In genomic region chr7:64631781-64632351, GRCm38 (mm10) we compare ENCODE assay signal across 12 mouse cellular contexts.
DNase-seq lines count a peak whose midpoint lies in the region; ATAC-seq and TF ChIP-seq lines count a peak whose summit lies in the region.
"Had no signal": no experiment of that assay in that cellular context is flagged by ENCODE, and none has a peak within 500 bp of the region (broad histone marks: within the 10 kb centered on the region; RNA-seq: fewer than 3 reads in every experiment).

No protein-coding gene starts in this region.

- TF ChIP-seq POLR2A in limb, embryonic 14.5 days (IDR thresholded peaks at IDR 0.05; ENCODE audit: borderline replicate concordance, extremely low read depth, insufficient read depth, insufficient read length): no peak

- ATAC-seq in cerebellum, adult (ENCODE audit: insufficient number of reproducible peaks, low FRiP score, low TSS enrichment): no peak
- ATAC-seq in limb, embryonic 14.5 days (ENCODE audit: low FRiP score, low read depth): peak; percentile 80; the same call in 1 of the 2 replicates

- H3K27ac ChIP-seq in limb, embryonic 14.5 days (replicated peaks; ENCODE audit: low read depth, low read length): no peak overlapping the region; the same call in 1 of the 2 replicates
- H3K27ac ChIP-seq: heart, embryonic 13.5 days; liver, embryonic 15.5 days; stomach, embryonic 15.5 days had no signal

- H3K36me3 ChIP-seq in limb, embryonic 14.5 days (ENCODE audit: control insufficient read depth, insufficient read depth, low read length): no peaks in the 10 kb centered on the region
- H3K36me3 ChIP-seq: heart, embryonic 13.5 days; liver, embryonic 15.5 days; stomach, embryonic 15.5 days had no signal

- no peaks in the 10 kb centered on the region for H3K9me3 ChIP-seq in limb, embryonic 14.5 days (ENCODE audit: control insufficient read depth, low read length)
- H3K9me3 ChIP-seq: heart, embryonic 13.5 days; liver, embryonic 15.5 days; stomach, embryonic 15.5 days had no signal

- no peak overlapping the region for H3K4me2 ChIP-seq in limb, embryonic 14.5 days (replicated peaks; ENCODE audit: low read depth, low read length, severe bottlenecking)
- H3K4me2 ChIP-seq: heart, embryonic 13.5 days; liver, embryonic 15.5 days; stomach, embryonic 15.5 days had no signal

- peak; percentile 37 for DNase-seq in cerebellum, adult 8-10 months
- peak; percentile 79 for DNase-seq in right cerebral cortex, adult 18-20 months
- no peak for DNase-seq in right cerebral cortex, postnatal 4 days
- DNase-seq in limb, embryonic 14.5 days (ENCODE audit: low spot score): peak; percentile 58
- peak; percentile 88 for DNase-seq in telencephalon, adult 2 months (ENCODE audit: low read depth, low spot score)
- DNase-seq in thymus, postnatal 4 days: no peak
- DNase-seq in embryo, embryonic 9.5 days (ENCODE audit: extremely low spot score): no peak
- DNase-seq: kidney, postnatal 10 days had no signal

- H3K27me3 ChIP-seq in limb, embryonic 14.5 days (ENCODE audit: control insufficient read depth, insufficient read depth, low read length): no peaks in the 10 kb centered on the region
- H3K27me3 ChIP-seq: heart, embryonic 13.5 days; liver, embryonic 15.5 days; stomach, embryonic 15.5 days had no signal

- no peak overlapping the region for H3K4me3 ChIP-seq in limb, embryonic 14.5 days (replicated peaks; ENCODE audit: low read length)
- H3K4me3 ChIP-seq: heart, embryonic 13.5 days; liver, embryonic 15.5 days; stomach, embryonic 15.5 days had no signal

- H3K4me1 ChIP-seq in limb, embryonic 14.5 days (ENCODE audit: control insufficient read depth, insufficient read depth, low read length): peaks cover 10% of the 10 kb centered on the region
- H3K4me1 ChIP-seq: liver, embryonic 15.5 days; stomach, embryonic 15.5 days had no signal

- no peak overlapping the region for H3K9ac ChIP-seq in limb, embryonic 14.5 days (ENCODE audit: low read depth, low read length, severe bottlenecking)
- H3K9ac ChIP-seq: heart, embryonic 13.5 days; liver, embryonic 15.5 days; stomach, embryonic 15.5 days had no signal

- 23% methylated on average over 6 of the region's 6 CpGs for WGBS in limb, embryonic 14.5 days

Comparison
In these comparisons a context has a peak if more than half of its experiments do, and no peak if none do; other contexts are left out.
1. DNase-seq: peak in cerebellum, adult 8-10 months (single experiment), right cerebral cortex, adult 18-20 months (single experiment), limb, embryonic 14.5 days (single experiment) and telencephalon, adult 2 months (single experiment); none in right cerebral cortex, postnatal 4 days (single experiment), thymus, postnatal 4 days (single experiment) and embryo, embryonic 9.5 days (single experiment).